Mouse (Mus musculus) stomach, postnatal 0 days (tissue): ENCODE results near the gene Prss57. TPM values are rescaled to one million over a fixed set of nuclear protein-coding genes. Genes with fewer than 3 reads are reported as not detected.
A peak's percentile ranks its signal among the peaks of the same experiment; 100 is the strongest.

ENCODE experiments used
- ATAC-seq: fragments of 200-750 bp; cut with Nextera tagmentation; 2 replicates; pipeline ENCODE4 v1.8.0; 2017; ENCODE audit not compliant: low FRiP score, low TSS enrichment
- DNase-seq: peaks from one replicate; pipeline ENCODE4 v3.0.0-alpha.2; 2016; ENCODE audit warnings: low spot score
- H3K27ac ChIP-seq: fragments of 300-500 bp; sonication (generic); replicated peaks from 2 replicates; pipeline ENCODE4 v1.5.1; 2014; ENCODE audit warnings: mild to moderate bottlenecking, control low read depth
- H3K27me3 ChIP-seq: fragments of 300-500 bp; sonication (generic); 2 replicates; pipeline ENCODE4 v1.6.1; 2014; ENCODE audit warnings: low read length; ENCODE audit not compliant: control insufficient read depth, insufficient read depth
- H3K36me3 ChIP-seq: fragments of 300-500 bp; sonication (generic); 2 replicates; pipeline ENCODE4 v1.6.1; 2014; ENCODE audit warnings: low read length, mixed read lengths; ENCODE audit not compliant: control insufficient read depth, insufficient read depth
- H3K4me1 ChIP-seq: fragments of 300-500 bp; sonication (generic); replicated peaks from 2 replicates; pipeline ENCODE4 v1.6.1; 2014; ENCODE audit warnings: antibody characterized with exemption; ENCODE audit not compliant: control insufficient read depth, insufficient read depth
- H3K4me2 ChIP-seq: fragments of 300-500 bp; sonication (generic); replicated peaks from 2 replicates; pipeline ENCODE4 v1.6.1; 2014; ENCODE audit warnings: low read depth, mild to moderate bottlenecking, control low read depth, moderate library complexity
- H3K4me3 ChIP-seq: fragments of 300-500 bp; sonication (generic); 2 replicates; pipeline ENCODE4 v1.5.1; 2014; ENCODE audit warnings: low read depth, low read length, control low read depth
- H3K9ac ChIP-seq: fragments of 300-500 bp; sonication (generic); 2 replicates; pipeline ENCODE4 v1.6.1; 2014; ENCODE audit warnings: mild to moderate bottlenecking, low read length, control low read depth, mixed read lengths
- H3K9me3 ChIP-seq: fragments of 300-500 bp; sonication (generic); 2 replicates; pipeline ENCODE4 v1.6.1; 2016; ENCODE audit warnings: low read length; ENCODE audit not compliant: control insufficient read depth
- CTCF ChIP-seq: IDR thresholded peaks from 2 replicates; pipeline ENCODE4 v1.5.1; 2016; ENCODE audit warnings: antibody characterized with exemption, low read depth, mild to moderate bottlenecking, moderate library complexity
- EP300 ChIP-seq: optimal IDR thresholded peaks from 2 replicates; pipeline ENCODE3; 2016; ENCODE audit warnings: antibody characterized with exemption
- WGBS: fragments of 180-500 bp; shearing (Covaris S2); extraction: QIAGEN DNeasy Blood & Tissue Kit; methylation state at CpG from one replicate; pipeline ENCODE4 v1.1.7; 2014; 5-methylcytosine and 5-hydroxymethylcytosine counted together
- polyA plus RNA-seq: library from polyadenylated mRNA; unstranded; fragments of >200 nt; fragmentation: Nextera tagmentation; extraction: Ambion mirVana; gene quantifications from 2 replicates; pipeline ENCODE4 v1.2.1, GENCODE M21; 2015

Gene Prss57
- polyA plus RNA-seq, 1 experiment from 2014 or later = 0.04 TPM

GRCm38 (mm10) chr10:79805636-79806035 lies 14.9 kb upstream of the Prss57 start:
- H3K9ac ChIP-seq = no peak overlapping the region
- peak; percentile 6; the same call in 1 of the 2 replicates for ATAC-seq
- no peaks in the 10 kb centered on the region for H3K4me1 ChIP-seq
- no peaks in the 10 kb centered on the region for H3K27me3 ChIP-seq
- TF ChIP-seq EP300 (no peak), CTCF (no peak)
- no peak overlapping the region for H3K27ac ChIP-seq
- no peak for DNase-seq
- 62% methylated on average over 11 of the region's 11 CpGs for WGBS
- 0 out of 2 replicates have a peak, but pooled peaks cover 3% of the 10 kb centered on the region for H3K36me3 ChIP-seq
- no peak overlapping the region for H3K4me3 ChIP-seq
- no peaks in the 10 kb centered on the region for H3K9me3 ChIP-seq
- H3K4me2 ChIP-seq = no peak overlapping the region

- no peak for ATAC-seq
- no peak for DNase-seq
- TF ChIP-seq CTCF = no peak
- TF ChIP-seq EP300 = no peak
- Histone ChIP-seq H3K9me3 (no peaks in the 10 kb centered on the region), H3K9ac (no peak overlapping the region), H3K36me3 (no peaks in the 10 kb centered on the region), H3K4me2 (no peak overlapping the region), H3K27me3 (no peaks in the 10 kb centered on the region), H3K27ac (no peak overlapping the region), H3K4me1 (no peaks in the 10 kb centered on the region), H3K4me3 (no peak overlapping the region)
- 26% methylated on average over 29 of the region's 29 CpGs for WGBS
Observed at GRCm38 (mm10) chr10:79803716-79804323, 13.1 kb upstream of the Prss57 start.

- no peak overlapping the region for H3K4me3 ChIP-seq
- DNase-seq = no peak
- no peaks in the 10 kb centered on the region for H3K36me3 ChIP-seq
- H3K9me3 ChIP-seq = no peaks in the 10 kb centered on the region
- ATAC-seq = peak; percentile 22; the same call in 1 of the 2 replicates
- 50% methylated on average over 10 of the region's 11 CpGs for WGBS
- H3K27ac ChIP-seq = no peak overlapping the region
- no peaks in the 10 kb centered on the region for H3K27me3 ChIP-seq
- no peaks in the 10 kb centered on the region for H3K4me1 ChIP-seq
- H3K9ac ChIP-seq = no peak overlapping the region
- H3K4me2 ChIP-seq = no peak overlapping the region
- TF ChIP-seq CTCF (no peak), EP300 (no peak)
Observed at GRCm38 (mm10) chr10:79802331-79802971, 11.7 kb upstream of the Prss57 start.

- 56% methylated on average over 3 of the region's 3 CpGs for WGBS
- Histone ChIP-seq H3K9me3 (no peaks in the 10 kb centered on the region), H3K4me1 (no peaks in the 10 kb centered on the region), H3K4me3 (no peak overlapping the region), H3K36me3 (no peaks in the 10 kb centered on the region), H3K27me3 (no peaks in the 10 kb centered on the region), H3K4me2 (no peak overlapping the region), H3K9ac (no peak overlapping the region), H3K27ac (0 out of 2 replicates have a peak overlapping the region, but pooled peaks have one; percentile 8)
- TF ChIP-seq EP300 = no peak
- no peak for TF ChIP-seq CTCF
- no peak for DNase-seq
- no peak for ATAC-seq
Observed at GRCm38 (mm10) chr10:79801837-79802236, 11.1 kb upstream of the Prss57 start.

GRCm38 (mm10) chr10:79800508-79800907 lies 9.7 kb upstream of the Prss57 start:
- WGBS = 72% methylated on average over 11 of the region's 11 CpGs
- Histone ChIP-seq H3K27ac (no peak overlapping the region), H3K4me2 (no peak overlapping the region), H3K27me3 (no peaks in the 10 kb centered on the region), H3K9me3 (no peaks in the 10 kb centered on the region), H3K9ac (no peak overlapping the region), H3K4me3 (no peak overlapping the region), H3K4me1 (no peaks in the 10 kb centered on the region), H3K36me3 (no peaks in the 10 kb centered on the region)
- DNase-seq = no peak
- TF ChIP-seq EP300 (no peak), CTCF (no peak)
- no peak for ATAC-seq

- no peak for ATAC-seq
- 85% methylated on average over 12 of the region's 12 CpGs for WGBS
- no peak for TF ChIP-seq EP300
- TF ChIP-seq CTCF = no peak
Observed at GRCm38 (mm10) chr10:79798289-79798928, 7.6 kb upstream of the Prss57 start.

More at GRCm38 (mm10) chr10:79798289-79798928, 7.6 kb upstream of the Prss57 start:
- Histone ChIP-seq H3K36me3 (no peaks in the 10 kb centered on the region), H3K4me3 (no peak overlapping the region), H3K27ac (no peak overlapping the region), H3K9ac (no peak overlapping the region), H3K27me3 (no peaks in the 10 kb centered on the region), H3K9me3 (no peaks in the 10 kb centered on the region), H3K4me2 (no peak overlapping the region), H3K4me1 (peaks cover 9% of the 10 kb centered on the region)
- no peak for DNase-seq
